Mouse (Mus musculus): ENCODE data around the gene Gabarap. TPM values are rescaled to one million over a fixed set of nuclear protein-coding genes. Genes with fewer than 3 reads are reported as not detected.

Gene Gabarap
- total and polyA plus RNA-seq, 3 experiments, result 132 to 241 TPM; not detected in 1

GRCm38 (mm10) chr11:69979827-69980195 is 11.1 kb upstream of the Gabarap start:
- H3K4me3 ChIP-seq (ENCODE audit: control insufficient read depth in 1 of 2, insufficient read depth in 1 of 2, low read depth in 2 of 2, low read length in 2 of 2), result peak overlapping the region; percentile 69 to 75
- peak overlapping the region; percentile 90 for H3K27ac ChIP-seq (ENCODE audit: control insufficient read depth, low read depth, low read length)
- no peak for TF ChIP-seq ZKSCAN1 (IDR thresholded peaks at IDR 0.05; ENCODE audit: low read depth, low read length)
- no peak; the same call in 1 of the 2 replicates for TF ChIP-seq MAZ (IDR thresholded peaks at IDR 0.05; ENCODE audit: low read depth, low read length)
- TF ChIP-seq MYC (IDR thresholded peaks at IDR 0.05; ENCODE audit: low read depth, low read length), result 0 out of 2 replicates have a peak, but pooled peaks have one; percentile 16
- peak; percentile 62 for TF ChIP-seq GATA1 (IDR thresholded peaks at IDR 0.05; ENCODE audit: low read depth, low read length)
- TF ChIP-seq BHLHE40 (IDR thresholded peaks at IDR 0.05; ENCODE audit: borderline replicate concordance, low read depth, low read length), result no peak
- peaks cover 6 to 24% of the 10 kb centered on the region in 2 experiments for H3K36me3 ChIP-seq (ENCODE audit: control insufficient read depth in 1 of 2, insufficient read depth in 2 of 2, low read length in 2 of 2)
- H3K9me3 ChIP-seq (replicated peaks; ENCODE audit: insufficient read depth, low read length), result no peaks in the 10 kb centered on the region
- peaks cover 42% of the 10 kb centered on the region for H3K79me2 ChIP-seq (ENCODE audit: control insufficient read depth, insufficient read depth, low read length, poor library complexity)
- H3K4me1 ChIP-seq (ENCODE audit: control insufficient read depth in 1 of 2, insufficient read depth in 2 of 2, low read length in 2 of 2), result peaks cover 6 to 17% of the 10 kb centered on the region in 2 experiments
- H3K27me3 ChIP-seq (ENCODE audit: control insufficient read depth in 1 of 2, insufficient read depth in 2 of 2, low read length in 2 of 2), result no peaks in the 10 kb centered on the region
- peak overlapping the region; percentile 65 for H3K9ac ChIP-seq (ENCODE audit: control insufficient read depth, low read depth, low read length, poor library complexity, severe bottlenecking)
- no peak for DNase-seq (ENCODE audit: low read depth, low spot score)

GRCm38 (mm10) chr11:69980196-69981140 is 10.5 kb upstream of the Gabarap start:
- Histone ChIP-seq H3K9me3 (replicated peaks; ENCODE audit: insufficient read depth, low read length) (no peaks in the 10 kb centered on the region), H3K9ac (ENCODE audit: control insufficient read depth, low read depth, low read length, poor library complexity, severe bottlenecking) (peak overlapping the region; percentile 99), H3K27me3 (ENCODE audit: control insufficient read depth in 1 of 2, insufficient read depth in 2 of 2, low read length in 2 of 2) (no peaks in the 10 kb centered on the region), H3K79me2 (ENCODE audit: control insufficient read depth, insufficient read depth, low read length, poor library complexity) (peaks cover 45% of the 10 kb centered on the region), H3K4me1 (ENCODE audit: control insufficient read depth in 1 of 2, insufficient read depth in 2 of 2, low read length in 2 of 2) (peaks cover 6 to 17% of the 10 kb centered on the region in 2 experiments), H3K4me3 (ENCODE audit: control insufficient read depth in 1 of 2, insufficient read depth in 1 of 2, low read depth in 2 of 2, low read length in 2 of 2) (peak overlapping the region; percentile 96 to 98), H3K27ac (ENCODE audit: control insufficient read depth, low read depth, low read length) (peak overlapping the region; percentile 90), H3K36me3 (ENCODE audit: control insufficient read depth in 1 of 2, insufficient read depth in 2 of 2, low read length in 2 of 2) (peaks cover under 1 to 24% of the 10 kb centered on the region in 2 experiments)
- DNase-seq (ENCODE audit: low read depth, low spot score), result peak; percentile 100
- TF ChIP-seq MYC (IDR thresholded peaks at IDR 0.05; ENCODE audit: low read depth, low read length), result peak; percentile 81; the same call in 1 of the 2 replicates
- TF ChIP-seq USF1 (IDR thresholded peaks at IDR 0.05; ENCODE audit: low read depth, low read length), result peak; percentile 43; the same call in 1 of the 2 replicates
- TF ChIP-seq MXI1 (IDR thresholded peaks at IDR 0.05; ENCODE audit: low read depth, low read length), result peak; percentile 97
- TF ChIP-seq UBTF (IDR thresholded peaks at IDR 0.05; ENCODE audit: borderline replicate concordance, insufficient read depth, low read depth, low read length), result 0 out of 2 replicates have a peak, but pooled peaks have one; percentile 66
- peak; percentile 64; the same call in 1 of the 2 replicates for TF ChIP-seq TCF12 (IDR thresholded peaks at IDR 0.05; ENCODE audit: low read depth, low read length)
- no peak for TF ChIP-seq GATA1 (IDR thresholded peaks at IDR 0.05; ENCODE audit: low read depth, low read length)
- no peak for TF ChIP-seq MAFK (IDR thresholded peaks at IDR 0.05; ENCODE audit: borderline replicate concordance, low read depth, low read length)
- peak; percentile 47; the same call in 1 of the 2 replicates for TF ChIP-seq BHLHE40 (IDR thresholded peaks at IDR 0.05; ENCODE audit: borderline replicate concordance, low read depth, low read length)
- no peak for TF ChIP-seq MEF2A (IDR thresholded peaks at IDR 0.05; ENCODE audit: extremely low read depth, insufficient replicate concordance, low read depth, low read length, poor library complexity, severe bottlenecking)
- TF ChIP-seq MAZ (IDR thresholded peaks at IDR 0.05; ENCODE audit: low read depth, low read length), result peak; percentile 84
- peak; percentile 83 for TF ChIP-seq HCFC1 (IDR thresholded peaks at IDR 0.05; ENCODE audit: low read depth, low read length)
- TF ChIP-seq CHD1 (IDR thresholded peaks at IDR 0.05; ENCODE audit: low read depth, low read length), result no peak
- no peak for TF ChIP-seq JUND (IDR thresholded peaks at IDR 0.05; ENCODE audit: low read depth, low read length)
- peak; percentile 87 for TF ChIP-seq ELF1 (IDR thresholded peaks at IDR 0.05; ENCODE audit: low read depth, low read length)
- TF ChIP-seq USF2 (IDR thresholded peaks at IDR 0.05; ENCODE audit: borderline replicate concordance in 1 of 2, insufficient read depth in 1 of 2, low read depth in 1 of 2, low read length in 2 of 2), result no peak
- no peak for TF ChIP-seq RAD21 (IDR thresholded peaks at IDR 0.05; ENCODE audit: low read depth, low read length)
- no peak for TF ChIP-seq TAL1 (IDR thresholded peaks at IDR 0.05; ENCODE audit: low read length)
- TF ChIP-seq KAT2A (conservative IDR thresholded peaks at IDR 0.05; ENCODE audit: low read depth, low read length), result no peak; the same call in none of the 2 replicates
- peak; percentile 69 for TF ChIP-seq ZMIZ1 (IDR thresholded peaks at IDR 0.05; ENCODE audit: low read depth, low read length)
- no peak for TF ChIP-seq SMC3 (IDR thresholded peaks at IDR 0.05; ENCODE audit: low read depth, low read length)
- no peak for TF ChIP-seq POLR2AphosphoS5 (IDR thresholded peaks at IDR 0.05; ENCODE audit: borderline replicate concordance, low read depth, low read length)
- peak; percentile 79 for TF ChIP-seq ZNF384 (IDR thresholded peaks at IDR 0.05; ENCODE audit: low read depth, low read length)
- no peak for TF ChIP-seq CHD2 (IDR thresholded peaks at IDR 0.05; ENCODE audit: low read length)
- TF ChIP-seq SIN3A (IDR thresholded peaks at IDR 0.05; ENCODE audit: low read length), result peak; percentile 97
- TF ChIP-seq E2F4 (IDR thresholded peaks at IDR 0.05; ENCODE audit: borderline replicate concordance, low read depth, low read length), result 0 out of 2 replicates have a peak, but pooled peaks have one; percentile 56
- no peak for TF ChIP-seq CTCF (IDR thresholded peaks at IDR 0.05 in 2 of 3, conservative IDR thresholded peaks at IDR 0.05 in 1 of 3; ENCODE audit: control insufficient read depth in 1 of 3, insufficient read depth in 1 of 3, low read depth in 2 of 3, low read length in 3 of 3, poor library complexity in 1 of 3, severe bottlenecking in 1 of 3)
